Mouse (Mus musculus): ENCODE data around the gene Klhl42. TPM values are rescaled to one million over a fixed set of nuclear protein-coding genes. Genes with fewer than 3 reads are reported as not detected.

The Klhl42 gene
- polyA plus RNA-seq, 1 experiment from 2014 or later: 11.2 TPM

DNA sequence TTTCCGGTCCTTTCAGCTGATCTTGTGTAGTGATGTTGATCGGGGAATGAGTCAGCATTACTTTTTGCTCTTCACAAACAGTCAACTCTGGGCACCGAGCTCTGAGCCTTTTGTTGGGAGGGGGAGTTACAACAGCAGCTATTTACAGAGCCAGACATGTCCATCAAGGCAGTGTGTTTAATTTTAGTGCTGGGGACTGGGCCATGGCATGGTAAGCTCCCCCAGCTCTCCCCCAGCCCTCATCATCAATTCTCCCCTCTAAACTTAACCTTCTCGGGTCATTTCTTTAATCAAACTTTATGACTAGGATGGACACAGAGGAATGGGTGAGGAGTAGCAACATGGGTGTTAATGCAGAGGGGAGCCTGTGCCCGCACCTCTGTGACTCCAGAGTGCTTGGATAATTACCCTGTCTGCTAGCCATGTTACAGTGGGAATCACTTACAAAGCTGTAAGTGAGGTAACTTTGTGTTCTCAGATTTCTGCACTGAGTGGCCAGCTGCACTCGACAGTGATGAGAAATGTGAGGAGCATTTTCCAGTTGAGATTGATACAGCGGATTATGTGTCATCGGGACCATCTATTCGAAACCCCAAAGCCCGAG, 35.7 kb upstream of the Klhl42 start:
- Histone ChIP-seq H3K9me3 (ENCODE audit: control insufficient read depth, low read length) (no peaks in the 10 kb centered on the region), H3K9ac (ENCODE audit: low read length) (no peak overlapping the region), H3K27me3 (replicated peaks; ENCODE audit: control insufficient read depth, insufficient read depth, low read length) (no peaks in the 10 kb centered on the region), H3K4me3 (ENCODE audit: low read depth, low read length) (no peak overlapping the region), H3K36me3 (ENCODE audit: control insufficient read depth, insufficient read depth, low read length) (peaks cover 79% of the 10 kb centered on the region), H3K4me2 (ENCODE audit: low read length) (no peak overlapping the region), H3K4me1 (replicated peaks; ENCODE audit: control insufficient read depth, insufficient read depth, low read length) (no peaks in the 10 kb centered on the region), H3K27ac (ENCODE audit: low read depth) (no peak overlapping the region)
- DNase-seq (ENCODE audit: low spot score) (no peak), ATAC-seq (replicated peaks; ENCODE audit: low FRiP score, low TSS enrichment, low read depth) (no peak)
- 90% methylated on average over 10 of the region's 10 CpGs for WGBS

DNA sequence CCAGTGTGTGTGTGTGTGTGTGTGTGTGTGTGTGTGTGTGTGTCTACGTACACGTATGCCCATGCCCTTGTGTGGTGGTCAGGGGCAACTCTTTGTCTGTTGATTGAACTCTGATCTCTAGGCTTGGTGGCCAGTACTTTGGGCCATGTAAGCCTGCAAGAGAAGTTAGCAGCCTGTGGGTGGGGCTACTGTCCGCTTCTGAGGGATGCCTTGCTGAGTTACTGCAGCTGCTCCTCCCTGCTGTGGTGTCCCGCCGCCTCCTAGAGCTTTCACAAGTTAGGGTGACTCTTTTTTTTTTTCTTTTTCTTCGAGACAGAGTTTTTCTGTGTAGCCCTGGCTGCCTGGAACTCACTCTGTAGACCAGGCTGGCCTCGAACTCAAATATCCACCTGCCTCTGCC, 31.9 kb upstream of the Klhl42 start:
- 61% methylated on average over 7 of the region's 7 CpGs for WGBS
- Histone ChIP-seq H3K36me3 (ENCODE audit: control insufficient read depth, insufficient read depth, low read length) (peaks cover 75% of the 10 kb centered on the region), H3K9me3 (ENCODE audit: control insufficient read depth, low read length) (no peaks in the 10 kb centered on the region), H3K27me3 (replicated peaks; ENCODE audit: control insufficient read depth, insufficient read depth, low read length) (no peaks in the 10 kb centered on the region), H3K4me2 (ENCODE audit: low read length) (no peak overlapping the region), H3K4me3 (ENCODE audit: low read depth, low read length) (no peak overlapping the region), H3K9ac (ENCODE audit: low read length) (no peak overlapping the region), H3K4me1 (replicated peaks; ENCODE audit: control insufficient read depth, insufficient read depth, low read length) (no peaks in the 10 kb centered on the region), H3K27ac (ENCODE audit: low read depth) (no peak overlapping the region)
- ATAC-seq (replicated peaks; ENCODE audit: low FRiP score, low TSS enrichment, low read depth): no peak
- peak; percentile 44 for DNase-seq (ENCODE audit: low spot score)

DNA sequence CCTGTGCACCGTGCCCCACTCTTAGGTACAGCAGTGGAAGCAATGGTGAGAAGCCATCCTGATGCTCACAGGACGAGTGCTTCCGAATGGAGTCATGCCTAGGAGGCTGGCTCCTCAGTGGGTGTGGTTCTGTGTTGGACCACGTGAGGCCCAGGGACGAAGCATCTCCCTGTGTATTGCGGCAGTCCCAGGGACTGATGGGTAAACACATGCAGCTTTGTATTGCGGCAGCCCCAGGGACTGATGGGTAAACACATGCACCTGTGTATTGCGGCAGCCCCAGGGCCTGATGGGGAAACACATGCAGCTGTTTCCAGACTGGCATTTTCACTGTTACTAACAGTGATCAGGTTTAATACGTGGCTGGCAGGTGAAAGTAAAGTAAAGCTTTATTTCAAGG, 29.5 kb upstream of the Klhl42 start:
- Histone ChIP-seq H3K27me3 (replicated peaks; ENCODE audit: control insufficient read depth, insufficient read depth, low read length) (no peaks in the 10 kb centered on the region), H3K9ac (ENCODE audit: low read length) (no peak overlapping the region), H3K4me2 (ENCODE audit: low read length) (no peak overlapping the region), H3K27ac (ENCODE audit: low read depth) (no peak overlapping the region), H3K9me3 (ENCODE audit: control insufficient read depth, low read length) (no peaks in the 10 kb centered on the region), H3K36me3 (ENCODE audit: control insufficient read depth, insufficient read depth, low read length) (peaks cover 65% of the 10 kb centered on the region), H3K4me3 (ENCODE audit: low read depth, low read length) (no peak overlapping the region), H3K4me1 (replicated peaks; ENCODE audit: control insufficient read depth, insufficient read depth, low read length) (no peaks in the 10 kb centered on the region)
- ATAC-seq (replicated peaks; ENCODE audit: low FRiP score, low TSS enrichment, low read depth) (no peak), DNase-seq (ENCODE audit: low spot score) (peak; percentile 44)
- WGBS: 84% methylated on average over 9 of the region's 9 CpGs

DNA sequence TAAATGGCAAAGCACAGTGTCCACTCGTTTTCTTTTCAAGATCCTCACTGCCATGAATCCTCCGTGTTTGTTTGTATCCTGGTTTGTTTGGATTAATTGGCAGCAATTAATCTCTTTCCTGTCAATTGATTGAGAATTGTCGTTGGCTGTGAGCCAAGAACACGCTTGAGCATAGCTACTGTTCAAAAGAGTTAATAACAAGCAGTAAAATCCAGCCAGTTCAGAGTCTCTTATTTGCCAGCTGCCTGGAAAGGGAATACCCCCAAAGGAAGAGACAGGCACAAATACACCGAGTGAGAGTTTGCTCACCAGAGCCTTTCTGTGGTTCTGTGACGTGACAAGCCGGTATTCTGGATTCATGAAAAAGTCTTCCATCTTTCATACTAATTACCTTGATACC, 29.1 kb upstream of the Klhl42 start:
- no peak overlapping the region for H3K4me2 ChIP-seq (ENCODE audit: low read length)
- H3K9me3 ChIP-seq (ENCODE audit: control insufficient read depth, low read length): no peaks in the 10 kb centered on the region
- WGBS: 70% methylated on average over 7 of the region's 7 CpGs
- no peaks in the 10 kb centered on the region for H3K4me1 ChIP-seq (replicated peaks; ENCODE audit: control insufficient read depth, insufficient read depth, low read length)
- H3K4me3 ChIP-seq (ENCODE audit: low read depth, low read length): no peak overlapping the region
- peaks cover 65% of the 10 kb centered on the region for H3K36me3 ChIP-seq (ENCODE audit: control insufficient read depth, insufficient read depth, low read length)
- peak; percentile 45 for DNase-seq (ENCODE audit: low spot score)
- H3K9ac ChIP-seq (ENCODE audit: low read length): no peak overlapping the region
- no peaks in the 10 kb centered on the region for H3K27me3 ChIP-seq (replicated peaks; ENCODE audit: control insufficient read depth, insufficient read depth, low read length)
- H3K27ac ChIP-seq (ENCODE audit: low read depth): no peak overlapping the region
- no peak for ATAC-seq (replicated peaks; ENCODE audit: low FRiP score, low TSS enrichment, low read depth)

DNA sequence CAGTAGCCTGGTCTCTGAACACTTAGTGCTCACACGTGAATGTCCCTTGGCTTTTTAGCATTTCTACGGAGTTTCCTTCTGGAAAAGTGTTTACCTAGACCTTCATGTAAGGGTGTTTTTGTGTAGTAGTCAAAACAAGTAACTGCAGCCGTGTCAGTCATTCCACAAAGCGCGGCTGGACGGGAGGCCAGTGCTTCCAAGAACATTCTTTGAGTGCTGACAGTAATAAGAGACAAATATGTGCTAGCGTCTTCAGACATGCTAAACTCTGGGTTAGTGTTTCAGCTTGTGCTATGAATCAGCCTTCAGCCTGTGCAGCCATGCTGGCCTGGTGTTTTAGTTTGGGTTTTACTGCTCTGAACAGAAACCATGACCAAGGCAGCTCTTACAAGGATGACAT, 28.5 kb upstream of the Klhl42 start:
- no peaks in the 10 kb centered on the region for H3K4me1 ChIP-seq (replicated peaks; ENCODE audit: control insufficient read depth, insufficient read depth, low read length)
- DNase-seq (ENCODE audit: low spot score) (peak; percentile 41), ATAC-seq (replicated peaks; ENCODE audit: low FRiP score, low TSS enrichment, low read depth) (no peak)
- no peaks in the 10 kb centered on the region for H3K9me3 ChIP-seq (ENCODE audit: control insufficient read depth, low read length)
- H3K9ac ChIP-seq (ENCODE audit: low read length): no peak overlapping the region
- no peak overlapping the region for H3K27ac ChIP-seq (ENCODE audit: low read depth)
- peaks cover 66% of the 10 kb centered on the region for H3K36me3 ChIP-seq (ENCODE audit: control insufficient read depth, insufficient read depth, low read length)
- 90% methylated on average over 7 of the region's 7 CpGs for WGBS
- H3K27me3 ChIP-seq (replicated peaks; ENCODE audit: control insufficient read depth, insufficient read depth, low read length): no peaks in the 10 kb centered on the region
- H3K4me3 ChIP-seq (ENCODE audit: low read depth, low read length): no peak overlapping the region
- H3K4me2 ChIP-seq (ENCODE audit: low read length): no peak overlapping the region

DNA sequence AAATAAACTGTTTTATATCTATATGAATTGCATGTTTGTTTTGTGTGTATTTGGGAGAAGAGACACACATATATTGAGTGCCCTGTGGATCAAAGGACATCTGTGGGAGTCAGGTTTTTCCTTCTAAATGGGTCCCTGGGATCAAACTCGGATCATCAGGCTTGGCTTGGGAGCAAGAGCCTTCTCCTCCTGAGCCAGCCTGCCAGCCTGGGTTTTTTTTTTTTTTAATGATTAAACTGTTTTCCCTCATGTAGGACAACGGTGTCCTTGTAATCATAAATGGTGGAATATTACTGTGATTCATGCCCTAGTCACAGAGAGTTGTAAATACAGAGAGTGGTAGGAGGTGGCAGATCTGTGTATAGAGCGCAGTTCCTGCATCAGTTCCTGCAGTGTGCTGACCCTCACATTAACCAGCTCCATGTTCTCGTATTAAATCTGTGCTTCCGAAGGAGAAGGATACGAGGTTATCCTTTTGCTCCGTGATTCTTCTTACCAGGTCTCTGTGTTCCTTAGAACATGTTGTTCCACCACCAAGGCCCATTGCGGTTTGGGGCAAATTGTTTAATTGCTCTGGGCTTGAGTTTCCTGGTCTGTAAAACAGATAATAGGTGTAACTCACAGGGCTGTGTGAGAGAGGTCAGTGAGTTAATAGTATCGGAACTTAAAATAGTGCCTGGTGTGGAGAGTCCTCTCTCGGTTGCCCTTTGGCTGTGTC, 26.8 kb upstream of the Klhl42 start:
- 85% methylated on average over 10 of the region's 10 CpGs for WGBS
- H3K27me3 ChIP-seq (replicated peaks; ENCODE audit: control insufficient read depth, insufficient read depth, low read length): no peaks in the 10 kb centered on the region
- no peak overlapping the region for H3K4me2 ChIP-seq (ENCODE audit: low read length)
- H3K27ac ChIP-seq (ENCODE audit: low read depth): no peak overlapping the region
- H3K36me3 ChIP-seq (ENCODE audit: control insufficient read depth, insufficient read depth, low read length): peaks cover 65% of the 10 kb centered on the region
- ATAC-seq (replicated peaks; ENCODE audit: low FRiP score, low TSS enrichment, low read depth) (no peak), DNase-seq (ENCODE audit: low spot score) (no peak)
- no peak overlapping the region for H3K4me3 ChIP-seq (ENCODE audit: low read depth, low read length)
- H3K9ac ChIP-seq (ENCODE audit: low read length): no peak overlapping the region
- H3K9me3 ChIP-seq (ENCODE audit: control insufficient read depth, low read length): no peaks in the 10 kb centered on the region
- no peaks in the 10 kb centered on the region for H3K4me1 ChIP-seq (replicated peaks; ENCODE audit: control insufficient read depth, insufficient read depth, low read length)

DNA sequence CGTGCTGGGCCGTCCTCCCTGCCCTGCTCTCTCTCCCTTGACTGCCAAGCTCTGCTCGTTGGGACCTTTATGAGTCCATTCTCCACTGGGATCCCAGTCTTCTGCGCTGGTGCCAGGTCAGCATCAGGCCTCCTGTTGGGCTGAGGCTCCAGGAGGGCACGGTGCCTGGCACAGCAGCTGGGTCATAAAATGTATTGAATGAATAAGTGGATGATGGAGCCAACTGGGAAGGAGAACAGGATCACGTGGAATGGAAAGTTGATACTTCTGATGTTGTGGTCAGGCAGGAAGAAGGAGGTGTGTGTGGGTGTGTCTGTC, 26.3 kb upstream of the Klhl42 start:
- no peak overlapping the region for H3K4me3 ChIP-seq (ENCODE audit: low read depth, low read length)
- 77% methylated on average over 6 of the region's 6 CpGs for WGBS

DNA sequence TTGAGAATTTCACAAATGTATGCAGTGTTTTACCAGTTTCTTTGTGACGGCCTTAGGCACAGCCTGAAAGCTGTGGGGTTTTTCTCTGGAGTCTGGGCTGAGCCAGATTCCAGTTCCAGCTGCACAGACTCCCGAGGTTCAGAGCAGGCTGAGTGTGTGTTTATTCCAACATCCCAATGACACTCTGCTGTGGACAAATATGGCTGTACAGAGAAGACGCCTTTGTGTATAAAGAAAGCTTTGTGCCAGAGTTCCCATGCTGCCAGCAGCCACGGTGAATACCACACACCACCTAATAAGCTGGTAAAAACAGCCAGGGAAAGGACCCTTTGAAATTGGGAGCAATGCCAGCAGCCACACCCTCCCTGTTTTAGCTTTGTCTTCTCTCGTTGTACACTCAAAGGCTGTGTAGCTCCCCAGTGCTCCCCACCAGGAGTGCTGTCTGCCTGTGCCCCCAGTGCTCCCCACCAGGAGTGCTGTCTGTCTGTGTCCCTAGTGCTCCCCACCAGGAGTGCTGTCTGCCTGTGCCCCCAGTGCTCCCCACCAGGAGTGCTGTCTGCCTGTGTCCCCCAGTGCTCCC, 15.3 kb upstream of the Klhl42 start:
- Histone ChIP-seq H3K9me3 (ENCODE audit: control insufficient read depth, low read length) (no peaks in the 10 kb centered on the region), H3K27ac (ENCODE audit: low read depth) (peak overlapping the region; percentile 68), H3K4me3 (ENCODE audit: low read depth, low read length) (no peak overlapping the region), H3K4me2 (ENCODE audit: low read length) (no peak overlapping the region), H3K36me3 (ENCODE audit: control insufficient read depth, insufficient read depth, low read length) (peaks cover 17% of the 10 kb centered on the region), H3K4me1 (replicated peaks; ENCODE audit: control insufficient read depth, insufficient read depth, low read length) (no peaks in the 10 kb centered on the region), H3K27me3 (replicated peaks; ENCODE audit: control insufficient read depth, insufficient read depth, low read length) (no peaks in the 10 kb centered on the region), H3K9ac (ENCODE audit: low read length) (no peak overlapping the region)
- DNase-seq (ENCODE audit: low spot score) (no peak), ATAC-seq (replicated peaks; ENCODE audit: low FRiP score, low TSS enrichment, low read depth) (no peak)
- WGBS: 44% methylated on average over 5 of the region's 5 CpGs

More for the DNA sequence above, 26.3 kb upstream of the Klhl42 start:
- Histone ChIP-seq H3K27me3 (replicated peaks; ENCODE audit: control insufficient read depth, insufficient read depth, low read length) (no peaks in the 10 kb centered on the region), H3K27ac (ENCODE audit: low read depth) (no peak overlapping the region), H3K9me3 (ENCODE audit: control insufficient read depth, low read length) (no peaks in the 10 kb centered on the region), H3K4me1 (replicated peaks; ENCODE audit: control insufficient read depth, insufficient read depth, low read length) (no peaks in the 10 kb centered on the region), H3K36me3 (ENCODE audit: control insufficient read depth, insufficient read depth, low read length) (peaks cover 69% of the 10 kb centered on the region), H3K9ac (ENCODE audit: low read length) (no peak overlapping the region), H3K4me2 (ENCODE audit: low read length) (no peak overlapping the region)
- DNase-seq (ENCODE audit: low spot score) (no peak), ATAC-seq (replicated peaks; ENCODE audit: low FRiP score, low TSS enrichment, low read depth) (no peak)

DNA sequence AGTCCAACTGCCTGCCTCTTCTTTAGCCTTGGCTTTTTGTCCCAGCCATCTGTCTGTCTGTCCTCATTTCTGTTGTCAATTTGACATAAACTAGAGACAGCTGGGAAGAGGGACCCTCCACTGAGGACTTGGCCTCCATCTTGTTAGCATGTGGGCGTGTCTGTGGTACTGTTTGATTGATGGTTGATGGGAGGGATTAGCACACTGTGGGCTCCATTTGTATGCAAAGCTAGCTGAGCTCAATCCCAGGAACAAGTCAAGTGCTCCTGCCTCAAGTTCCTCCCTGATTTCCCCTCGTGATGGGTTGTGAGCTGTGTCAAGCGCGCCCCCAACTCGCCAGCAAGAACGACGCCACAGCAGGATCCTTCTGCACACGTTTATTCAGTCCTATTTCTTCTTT, 14.3 kb upstream of the Klhl42 start:
- H3K27me3 ChIP-seq (replicated peaks; ENCODE audit: control insufficient read depth, insufficient read depth, low read length): no peaks in the 10 kb centered on the region
- H3K36me3 ChIP-seq (ENCODE audit: control insufficient read depth, insufficient read depth, low read length): peaks cover 7% of the 10 kb centered on the region
- H3K27ac ChIP-seq (ENCODE audit: low read depth): no peak overlapping the region
- no peaks in the 10 kb centered on the region for H3K9me3 ChIP-seq (ENCODE audit: control insufficient read depth, low read length)
- ATAC-seq (replicated peaks; ENCODE audit: low FRiP score, low TSS enrichment, low read depth) (no peak), DNase-seq (ENCODE audit: low spot score) (no peak)
- no peak overlapping the region for H3K4me3 ChIP-seq (ENCODE audit: low read depth, low read length)
- no peaks in the 10 kb centered on the region for H3K4me1 ChIP-seq (replicated peaks; ENCODE audit: control insufficient read depth, insufficient read depth, low read length)
- no peak overlapping the region for H3K9ac ChIP-seq (ENCODE audit: low read length)
- H3K4me2 ChIP-seq (ENCODE audit: low read length): no peak overlapping the region
- WGBS: 78% methylated on average over 8 of the region's 8 CpGs
